Mouse (Mus musculus) olfactory bulb, adult 2 months (tissue): Measurements from ENCODE around the gene Ctdsp2.

Source experiments
- CTCF ChIP-seq: fragments of 200-500 bp; IDR thresholded peaks from 2 replicates; pipeline ENCODE4 v1.5.1; 2012; ENCODE audit warnings: low read depth, mild to moderate bottlenecking, low read length, moderate library complexity; ENCODE audit not compliant: insufficient read depth
- POLR2A ChIP-seq: fragments of 200-500 bp; IDR thresholded peaks from 2 replicates; pipeline ENCODE4 v1.6.1; 2012; ENCODE audit warnings: mild to moderate bottlenecking, low read depth, low read length, moderate library complexity; ENCODE audit not compliant: insufficient read depth

GRCm38 (mm10) chr10:126983193-126983725 lies 4.7 kb downstream of the Ctdsp2 start:
- no peak for TF ChIP-seq POLR2A
- no peak for TF ChIP-seq CTCF
